13 mouse cellular contexts compared by ENCODE assay signal in genomic region chr11:97611076-97611475, GRCm38 (mm10). TPM values are rescaled to one million over a fixed set of nuclear protein-coding genes. Genes with fewer than 3 reads are reported as not detected.
DNase-seq lines count a peak whose midpoint lies in the region; ATAC-seq and TF ChIP-seq lines count a peak whose summit lies in the region.
"Had no signal": no experiment of that assay in that cellular context is flagged by ENCODE, and none has a peak within 500 bp of the region (broad histone marks: within the 10 kb centered on the region; RNA-seq: fewer than 3 reads in every experiment).

No protein-coding gene starts in this region.

- peak; percentile 61 for DNase-seq in layer of hippocampus, adult 11-12 months (ENCODE audit: low spot score)
- no peak for DNase-seq in layer of hippocampus, adult 9-10 months (ENCODE audit: low spot score)
- DNase-seq in frontal cortex, postnatal 36 days (ENCODE audit: low spot score in 2 of 2): peak; percentile 83 to 92
- DNase-seq in left cerebral cortex, adult 2 months (ENCODE audit: extremely low spot score in 1 of 2, low spot score in 2 of 2): peak; percentile 67 to 83
- peak; percentile 87 for DNase-seq in right cerebral cortex, postnatal 25 days
- DNase-seq in neural tube, embryonic 10.5 days (ENCODE audit: extremely low spot score, low spot score): no peak
- DNase-seq: cerebellum, adult 8-10 months; gastrocnemius, postnatal 14 days; heart, postnatal 36 days; lung, embryonic 14.5 days; thymus, postnatal 4 days had no signal

- peak overlapping the region; percentile 90 for H3K27ac ChIP-seq in left cerebral cortex, adult 2 months

- H3K4me3 ChIP-seq in left cerebral cortex, adult 2 months: no peak overlapping the region
- H3K4me3 ChIP-seq: erythroblast, embryonic 14.5 days had no signal

- no peak for ATAC-seq in activated CD4-positive, CD25-positive, alpha-beta regulatory T cell, adult 4 months

- intact Hi-C loops in left cerebral cortex, adult 2 months (cut with DNase I): loop anchor here (1.0 kb wide), 1 partner anchor 37 kb away; no protein-coding TSS in a partner anchor

- no peak for TF ChIP-seq CTCF in left cerebral cortex, adult 2 months (IDR thresholded peaks at IDR 0.05)

RNA-seq across cellular contexts. Expression of gene Epop, which starts 18.4 kb away (rescaled TPM):
- 100 to 1,000 TPM in 1 of 2 experiments, 10 to 100 TPM in 1; 99.9 to 107 TPM for total RNA-seq in left cerebral cortex, adult 2 months (2021)
- under 1 TPM; 0.40 to 0.61 TPM for polyA plus RNA-seq in activated CD4-positive, CD25-positive, alpha-beta regulatory T cell, adult 4 months (2017; shearing (Covaris generic))

RNA-seq across cellular contexts. Expression of gene Srcin1, which starts 35.1 kb away (rescaled TPM):
- total RNA-seq in left cerebral cortex, adult 2 months (2021): 100 to 1,000 TPM; 308 to 318 TPM
- polyA plus RNA-seq in activated CD4-positive, CD25-positive, alpha-beta regulatory T cell, adult 4 months (2017; shearing (Covaris generic)): not detected
- polyA plus RNA-seq: erythroblast, embryonic 14.5 days had no signal

RNA-seq across cellular contexts. Expression of gene Mllt6, which starts 52.1 kb away (rescaled TPM):
- total RNA-seq in left cerebral cortex, adult 2 months (2021): 100 to 1,000 TPM; 143 to 147 TPM
- polyA plus RNA-seq in activated CD4-positive, CD25-positive, alpha-beta regulatory T cell, adult 4 months (2017; shearing (Covaris generic)): 10 to 100 TPM; 13.9 to 15.2 TPM

Comparison
In these comparisons a context has a peak if more than half of its experiments do, and no peak if none do; other contexts are left out.
1. DNase-seq: peak in layer of hippocampus, adult 11-12 months (single experiment), frontal cortex, postnatal 36 days (2 of 2), left cerebral cortex, adult 2 months (2 of 2) and right cerebral cortex, postnatal 25 days (single experiment); none in layer of hippocampus, adult 9-10 months (single experiment) and neural tube, embryonic 10.5 days (single experiment).